Mouse (Mus musculus) B cell, adult 67 days (primary cell): Measurements from ENCODE around the gene Appl2. TPM values are rescaled to one million over a fixed set of nuclear protein-coding genes. Genes with fewer than 3 reads are reported as not detected.

Experiments
- total RNA-seq, 2 experiments: library from RNA; stranded (reverse); gene quantifications; 4 replicates each; pipeline ENCODE4 v1.2.4; 2023

Gene Appl2
- 10 to 100 TPM; 24.0 to 24.2 TPM for total RNA-seq

DNA sequence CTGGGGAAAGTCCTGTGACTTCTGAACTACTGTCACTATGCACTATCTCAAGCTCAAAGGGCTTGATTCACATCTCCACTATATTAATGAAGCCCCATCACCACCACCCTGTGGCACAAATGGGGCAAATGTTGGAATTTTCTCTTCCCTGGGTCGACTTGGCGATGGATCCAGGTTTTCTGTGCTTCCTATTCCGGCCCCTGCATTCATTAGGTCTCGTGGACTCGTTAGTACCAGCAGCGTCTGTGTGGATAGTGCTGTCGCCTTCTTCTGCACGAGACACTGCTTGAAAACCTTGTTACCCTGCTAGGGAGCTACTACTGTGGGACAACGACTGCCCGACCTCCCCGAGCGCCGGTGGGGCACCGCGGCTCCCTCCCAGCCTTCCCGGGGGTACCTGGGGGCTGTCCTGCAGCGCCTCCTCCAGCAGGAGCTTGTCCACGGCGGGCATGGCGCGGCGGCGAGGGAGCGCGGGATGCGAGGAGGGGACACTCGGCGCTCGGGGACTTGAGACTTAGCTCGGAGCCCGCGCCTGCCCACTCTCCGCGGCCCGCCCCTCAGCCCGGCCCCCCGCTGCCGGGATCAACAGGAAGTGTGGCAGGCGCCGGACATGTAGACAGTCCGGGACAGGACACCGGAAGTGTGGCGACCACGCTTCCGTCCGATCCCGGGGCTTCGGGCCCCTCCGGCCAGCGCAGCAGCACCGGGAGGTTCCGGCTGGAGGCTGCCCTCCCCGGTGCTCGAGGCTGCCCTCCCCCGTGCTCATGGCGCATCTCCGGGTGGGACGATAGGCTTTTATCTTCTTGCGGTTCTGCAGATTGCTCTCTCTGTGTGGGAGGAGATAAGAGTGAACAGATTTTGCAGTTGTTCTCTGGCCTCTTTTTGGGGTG lies at the start of gene Appl2:
Gene Appl2, minus strand, starts transcription at position 608 of the 890 bp plus-strand sequence.

Other genes starting within 250 kb of the Appl2 start
- gene Aldh1l2, start 114.6 kb downstream of the Appl2 start, total RNA-seq, result not detected
- 10 to 100 TPM; 53.1 to 63.8 TPM for gene Washc4, start 105.0 kb downstream of the Appl2 start, total RNA-seq
- gene 1500009L16Rik, start 74.1 kb upstream of the Appl2 start, total RNA-seq, result not detected